Mouse (Mus musculus): Measurements from ENCODE around the gene Wdr26.

DNA sequence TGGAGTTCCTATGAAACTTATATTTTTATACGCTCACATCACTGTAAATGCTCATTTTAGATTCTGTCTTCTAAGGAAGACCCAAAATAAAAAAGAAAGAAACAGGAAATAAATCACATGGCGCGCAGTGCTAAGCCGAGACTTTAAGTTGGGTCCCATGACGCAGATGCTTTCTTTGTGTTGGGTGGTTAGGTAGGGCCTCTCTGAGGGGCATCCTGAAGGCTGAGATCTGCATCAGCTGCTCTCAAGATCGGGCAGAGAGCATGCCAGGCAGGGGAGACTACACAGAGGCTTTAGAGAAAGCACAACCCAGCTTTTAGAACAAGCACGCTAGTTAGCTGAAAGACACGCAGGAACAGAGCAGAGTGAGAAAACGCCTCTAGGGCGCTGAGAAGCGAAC is 16.0 kb upstream of the Wdr26 start:
- TF ChIP-seq CTCF (IDR thresholded peaks at IDR 0.05; ENCODE audit: low read depth, low read length) = no peak
- no peak for TF ChIP-seq POLR2A (IDR thresholded peaks at IDR 0.05; ENCODE audit: insufficient read depth, low read length)
